Mouse (Mus musculus): ENCODE measurements around the gene Ralgapb. TPM values are rescaled to one million over a fixed set of nuclear protein-coding genes. Genes with fewer than 3 reads are reported as not detected.

Gene Ralgapb
- total RNA-seq, 1 experiment from 2014 or later: 44.8 TPM

GRCm38 (mm10) chr2:158402915-158403314 lies 6.7 kb upstream of the Ralgapb start:
- no peak for DNase-seq

GRCm38 (mm10) chr2:158408997-158409594 lies 552 bp upstream of the Ralgapb start:
- no peak for DNase-seq

- DNase-seq: peak; percentile 59
Measured at GRCm38 (mm10) chr2:158410022-158411014, 670 bp downstream of the Ralgapb start.

GRCm38 (mm10) chr2:158413240-158413639 lies 3.6 kb downstream of the Ralgapb start:
- DNase-seq: no peak

GRCm38 (mm10) chr2:158415826-158416225 lies 6.2 kb downstream of the Ralgapb start:
- DNase-seq: no peak

GRCm38 (mm10) chr2:158418663-158419062 lies 9.0 kb downstream of the Ralgapb start:
- no peak for DNase-seq

- DNase-seq: no peak
Measured at GRCm38 (mm10) chr2:158445814-158446213, 36.2 kb downstream of the Ralgapb start.

- DNase-seq: no peak
Measured at GRCm38 (mm10) chr2:158449845-158450244, 40.2 kb downstream of the Ralgapb start.

GRCm38 (mm10) chr2:158456451-158456850 lies 46.8 kb downstream of the Ralgapb start:
- no peak for DNase-seq

- DNase-seq: no peak
Measured at GRCm38 (mm10) chr2:158457610-158458009, 48.0 kb downstream of the Ralgapb start.

- no peak for DNase-seq
Measured at GRCm38 (mm10) chr2:158462450-158462849, 52.8 kb downstream of the Ralgapb start.

- no peak for DNase-seq
Measured at GRCm38 (mm10) chr2:158474159-158474558, 64.5 kb downstream of the Ralgapb start.

- no peak for DNase-seq
Measured at GRCm38 (mm10) chr2:158477640-158478039, 68.0 kb downstream of the Ralgapb start.

GRCm38 (mm10) chr2:158498457-158498856 lies 88.8 kb downstream of the Ralgapb start:
- DNase-seq: no peak

- DNase-seq: peak; percentile 50
Measured at GRCm38 (mm10) chr2:158501836-158502812, 92.5 kb downstream of the Ralgapb start, which contains the start of gene Adig. Gene Adig, plus strand, starts transcription at chr2:158502612.

- no peak for DNase-seq
Measured at GRCm38 (mm10) chr2:158503226-158503625, 93.6 kb downstream of the Ralgapb start.

GRCm38 (mm10) chr2:158503671-158504070 lies 94.0 kb downstream of the Ralgapb start:
- DNase-seq: peak; percentile 43

- no peak for DNase-seq
Measured at GRCm38 (mm10) chr2:158506475-158506874, 96.8 kb downstream of the Ralgapb start.

GRCm38 (mm10) chr2:158507046-158507445 lies 97.4 kb downstream of the Ralgapb start:
- no peak for DNase-seq

- DNase-seq: peak; percentile 91
Measured at GRCm38 (mm10) chr2:158510665-158511064, 101.0 kb downstream of the Ralgapb start.

- no peak for DNase-seq
Measured at GRCm38 (mm10) chr2:158512528-158512927, 102.9 kb downstream of the Ralgapb start, which contains the start of gene Arhgap40. Gene Arhgap40, plus strand, starts transcription at chr2:158512796.

GRCm38 (mm10) chr2:158513821-158514336 lies 104.2 kb downstream of the Ralgapb start:
- no peak for DNase-seq

All from adrenal gland, postnatal 14 days (tissue).